Mouse (Mus musculus) retina, postnatal 1 day (tissue): ENCODE measurements around the gene Grn.

Experiments
- DNase-seq: peaks from one replicate; pipeline ENCODE4 v3.0.0-alpha.2; 2012

The Grn gene

GRCm38 (mm10) chr11:102445264-102445890 is 15.3 kb downstream of the Grn start:
- peak; percentile 67 for DNase-seq

GRCm38 (mm10) chr11:102445891-102446361 is 15.8 kb downstream of the Grn start:
- peak; percentile 74 for DNase-seq

GRCm38 (mm10) chr11:102446581-102447461 is 16.7 kb downstream of the Grn start:
- DNase-seq: peak; percentile 74

GRCm38 (mm10) chr11:102447497-102447896 is 17.4 kb downstream of the Grn start, which contains the start of gene Fam171a2:
Gene Fam171a2 (minus strand): TSS chr11:102447682.
- DNase-seq: peak; percentile 87

- DNase-seq: peak; percentile 30
Measured at GRCm38 (mm10) chr11:102448327-102448726, 18.2 kb downstream of the Grn start.

- DNase-seq: no peak
Measured at GRCm38 (mm10) chr11:102449043-102450008, 19.2 kb downstream of the Grn start.

- peak; percentile 36 for DNase-seq
Measured at GRCm38 (mm10) chr11:102453131-102453530, 23.0 kb downstream of the Grn start.

GRCm38 (mm10) chr11:102455740-102456396 is 25.8 kb downstream of the Grn start:
- peak; percentile 93 for DNase-seq

GRCm38 (mm10) chr11:102460541-102460940 is 30.4 kb downstream of the Grn start:
- DNase-seq: no peak

- no peak for DNase-seq
Measured at GRCm38 (mm10) chr11:102461764-102462163, 31.6 kb downstream of the Grn start.

GRCm38 (mm10) chr11:102464901-102465300 is 34.8 kb downstream of the Grn start:
- DNase-seq: no peak

- DNase-seq: peak; percentile 63
Measured at GRCm38 (mm10) chr11:102465713-102466436, 35.8 kb downstream of the Grn start.

- DNase-seq: peak; percentile 95
Measured at GRCm38 (mm10) chr11:102467041-102467631, 37.0 kb downstream of the Grn start.

GRCm38 (mm10) chr11:102469648-102470357 is 39.7 kb downstream of the Grn start, which contains the start of gene Itga2b:
Gene Itga2b (minus strand): TSS chr11:102470122.
- DNase-seq: no peak

- DNase-seq: no peak
Measured at GRCm38 (mm10) chr11:102475027-102475426, 44.9 kb downstream of the Grn start.

GRCm38 (mm10) chr11:102478671-102479070 is 48.6 kb downstream of the Grn start:
- DNase-seq: no peak

GRCm38 (mm10) chr11:102479581-102479980 is 49.5 kb downstream of the Grn start:
- DNase-seq: no peak

- no peak for DNase-seq
Measured at GRCm38 (mm10) chr11:102480111-102480510, 50.0 kb downstream of the Grn start.

GRCm38 (mm10) chr11:102480897-102481296 is 50.8 kb downstream of the Grn start:
- DNase-seq: no peak

- DNase-seq: no peak
Measured at GRCm38 (mm10) chr11:102481779-102482178, 51.7 kb downstream of the Grn start.
